Mouse (Mus musculus) activated CD4-positive, CD25-positive, alpha-beta regulatory T cell (primary cell): ENCODE data around the gene Pde4dip. TPM values are rescaled to one million over a fixed set of nuclear protein-coding genes. Genes with fewer than 3 reads are reported as not detected.

Experiments used
- polyA plus RNA-seq, 2 experiments: library from polyadenylated mRNA; unstranded; fragments of 100-300 nt; shearing (Covaris generic); gene quantifications; one replicate each; pipeline ENCODE4 v1.2.1; 2017

The Pde4dip gene
- 10 to 100 TPM in 1 of 2 experiments, 1 to 10 TPM in 1; 7.6 to 14.4 TPM for polyA plus RNA-seq

GRCm38 (mm10) chr3:97888168-97888901, at the start of gene Pde4dip:
TSS of gene Pde4dip (minus strand) at chr3:97888707.

GRCm38 (mm10) chr3:97900516-97901490, 12.3 kb upstream of the Pde4dip start, which contains the start of gene Sec22b:
TSS of gene Sec22b (plus strand) at chr3:97901190.

GRCm38 (mm10) chr3:97674644-97675110, 213.8 kb downstream of the Pde4dip start, which contains the start of gene Gm17651:
TSS of gene Gm17651 (minus strand) at chr3:97674694.

GRCm38 (mm10) chr3:97657655-97658411, 230.7 kb downstream of the Pde4dip start, which contains the start of gene Prkab2:
TSS of gene Prkab2 (plus strand) at chr3:97658193.

Other genes with a start within 250 kb of the Pde4dip start
- 1 to 10 TPM; 2.2 to 2.4 TPM for gene Prkab2, start 230.5 kb downstream of the Pde4dip start, polyA plus RNA-seq
- gene Gm17651, start 214.0 kb downstream of the Pde4dip start, polyA plus RNA-seq, result not detected
- gene Sec22b, start 12.5 kb upstream of the Pde4dip start, polyA plus RNA-seq, result 10 to 100 TPM; 88.0 to 94.1 TPM
- 10 to 100 TPM; 14.4 to 25.9 TPM for gene Notch2, start 124.8 kb upstream of the Pde4dip start, polyA plus RNA-seq